Comparison of ENCODE assay signal across 7 mouse cellular contexts in the genomic region with DNA sequence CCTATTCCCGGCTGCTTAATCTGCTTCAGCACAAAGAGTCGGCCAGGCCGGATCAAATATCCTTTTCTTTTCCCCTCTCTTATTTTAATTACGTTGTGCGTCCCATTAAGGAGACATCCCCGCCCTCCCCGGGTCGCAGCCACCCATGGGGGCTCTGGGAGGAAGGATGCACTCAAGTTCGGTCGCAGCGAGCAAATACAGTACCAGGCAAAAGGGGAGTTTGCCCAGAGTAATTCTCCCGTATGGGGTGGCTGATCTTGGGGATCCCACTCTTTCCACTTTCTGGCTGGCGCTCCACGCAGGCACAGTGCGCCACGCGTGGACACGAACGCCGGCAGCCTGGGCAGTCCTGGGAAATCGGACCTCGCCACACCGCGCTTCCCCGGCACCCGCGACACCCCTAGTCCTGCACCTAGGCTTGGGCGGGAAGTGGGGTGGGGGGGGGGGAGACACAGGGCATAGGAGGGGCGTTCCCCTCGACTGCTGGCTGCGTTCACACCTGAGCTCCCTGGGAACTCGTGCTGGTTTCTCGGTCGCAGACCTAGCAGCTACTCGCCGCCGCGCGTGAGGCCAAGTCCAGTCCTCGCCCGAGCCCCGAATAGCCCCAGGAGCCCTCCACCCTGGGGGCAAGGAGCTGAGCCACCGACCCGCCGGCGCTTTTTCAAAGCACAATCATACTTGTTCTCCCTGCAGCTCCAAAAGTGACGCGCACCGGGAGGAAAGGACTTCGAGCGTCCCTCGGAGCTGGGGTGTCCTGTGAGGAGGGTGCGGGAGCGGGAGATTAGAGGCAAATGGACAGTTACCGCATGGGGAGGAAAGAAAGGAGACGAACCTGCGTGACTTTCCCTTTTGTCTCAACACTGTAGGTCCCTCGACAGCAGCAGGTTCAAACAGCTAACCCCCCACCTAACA.
DNase-seq lines count a peak whose midpoint lies in the region; ATAC-seq and TF ChIP-seq lines count a peak whose summit lies in the region.

No protein-coding gene starts in this region.

- in situ Hi-C loops in ES-E14 (cut with MboI; ENCODE audit: low sequenced_read_pairs in 2 of 2, unreplicated experiment in 2 of 2), result loop anchor here (5.0 kb wide), 1 partner anchor 146 kb away; a partner anchor contains a TSS

- peak overlapping the region; percentile 81 for H3K4me2 ChIP-seq in embryonic facial prominence, embryonic 14.5 days (ENCODE audit: low read depth, low read length)
- peak overlapping the region; percentile 81 for H3K4me2 ChIP-seq in hindbrain, embryonic 15.5 days
- H3K4me2 ChIP-seq in lung, embryonic 15.5 days, result peak overlapping the region; percentile 85

- WGBS in embryonic facial prominence, embryonic 14.5 days, result under 1% methylated on average over 43 of the region's 58 CpGs
- WGBS in hindbrain, embryonic 15.5 days, result under 1% methylated on average over 56 of the region's 58 CpGs
- WGBS in lung, embryonic 15.5 days, result under 1% methylated on average over 56 of the region's 58 CpGs

- 0 out of 4 replicates have a peak, but pooled peaks cover 0 to 1% of the 10 kb centered on the region in 2 experiments for H3K4me1 ChIP-seq in ES-E14 (ENCODE audit: control insufficient read depth in 2 of 2, insufficient read depth in 2 of 2, low read length in 2 of 2, poor library complexity in 1 of 2)
- H3K4me1 ChIP-seq in embryonic facial prominence, embryonic 14.5 days (ENCODE audit: control insufficient read depth, insufficient read depth, low read length), result peaks cover 16% of the 10 kb centered on the region; the same call in 1 of the 2 replicates
- H3K4me1 ChIP-seq in hindbrain, embryonic 15.5 days (replicated peaks), result peaks cover 51% of the 10 kb centered on the region
- H3K4me1 ChIP-seq in lung, embryonic 15.5 days, result peaks cover 29% of the 10 kb centered on the region

- H3K9ac ChIP-seq in ES-E14 (ENCODE audit: insufficient read depth, low read depth, low read length, poor library complexity, severe bottlenecking), result no peak overlapping the region
- H3K9ac ChIP-seq in embryonic facial prominence, embryonic 14.5 days (ENCODE audit: low read depth, low read length), result peak overlapping the region; percentile 69
- H3K9ac ChIP-seq in hindbrain, embryonic 15.5 days, result peak overlapping the region; percentile 72
- H3K9ac ChIP-seq in lung, embryonic 15.5 days, result peak overlapping the region; percentile 64

- H3K27me3 ChIP-seq in embryonic facial prominence, embryonic 14.5 days (replicated peaks; ENCODE audit: control insufficient read depth, insufficient read depth, low read length), result peaks cover 55% of the 10 kb centered on the region
- no peaks in the 10 kb centered on the region for H3K27me3 ChIP-seq in hindbrain, embryonic 15.5 days
- H3K27me3 ChIP-seq in lung, embryonic 15.5 days, result peaks cover 25% of the 10 kb centered on the region

- no peaks in the 10 kb centered on the region for H3K36me3 ChIP-seq in ES-E14 (ENCODE audit: control insufficient read depth, insufficient read depth, low read length, poor library complexity, severe bottlenecking)
- no peaks in the 10 kb centered on the region for H3K36me3 ChIP-seq in embryonic facial prominence, embryonic 14.5 days (ENCODE audit: control insufficient read depth, insufficient read depth, low read length)
- H3K36me3 ChIP-seq in hindbrain, embryonic 15.5 days, result no peaks in the 10 kb centered on the region
- no peaks in the 10 kb centered on the region for H3K36me3 ChIP-seq in lung, embryonic 15.5 days

- peak; percentile 70 for ATAC-seq in embryonic facial prominence, embryonic 14.5 days (ENCODE audit: low read depth)
- ATAC-seq in hindbrain, embryonic 15.5 days (ENCODE audit: low FRiP score, low read depth), result peak; percentile 50
- peak; percentile 29; the same call in 1 of the 2 replicates for ATAC-seq in lung, embryonic 15.5 days (ENCODE audit: borderline replicate concordance, extremely low read depth, low FRiP score, low TSS enrichment)

- DNase-seq in ES-E14 (ENCODE audit: low read depth, low spot score), result no peak
- DNase-seq in adrenal gland, postnatal 10 days, result peak; percentile 63
- DNase-seq in embryonic facial prominence, embryonic 14.5 days (ENCODE audit: low spot score), result peak; percentile 57
- DNase-seq in retina, postnatal 1 day, result peak; percentile 74
- DNase-seq in layer of hippocampus, adult 8-10 months (ENCODE audit: low spot score in 2 of 2), result no peak

- H3K9me3 ChIP-seq in ES-E14 (ENCODE audit: control insufficient read depth, insufficient read depth, low read depth, low read length), result no peaks in the 10 kb centered on the region
- no peaks in the 10 kb centered on the region for H3K9me3 ChIP-seq in embryonic facial prominence, embryonic 14.5 days (ENCODE audit: control insufficient read depth, low read length)
- no peaks in the 10 kb centered on the region for H3K9me3 ChIP-seq in hindbrain, embryonic 15.5 days
- H3K9me3 ChIP-seq in lung, embryonic 15.5 days, result no peaks in the 10 kb centered on the region

- no peak overlapping the region for H3K27ac ChIP-seq in ES-E14 (ENCODE audit: insufficient read depth, low read depth, low read length, poor library complexity, severe bottlenecking)
- H3K27ac ChIP-seq in embryonic facial prominence, embryonic 14.5 days (replicated peaks; ENCODE audit: low read depth, low read length), result peak overlapping the region; percentile 68
- peak overlapping the region; percentile 96 for H3K27ac ChIP-seq in hindbrain, embryonic 15.5 days (replicated peaks)
- H3K27ac ChIP-seq in lung, embryonic 15.5 days, result peak overlapping the region; percentile 82

- peak overlapping the region; percentile 33 to 45; a peak in 3 of 4 replicates for H3K4me3 ChIP-seq in ES-E14 (ENCODE audit: insufficient read depth in 1 of 2, low read depth in 1 of 2, low read length in 2 of 2, poor library complexity in 1 of 2, severe bottlenecking in 1 of 2)
- peak overlapping the region; percentile 40 for H3K4me3 ChIP-seq in embryonic facial prominence, embryonic 14.5 days (ENCODE audit: low read depth, low read length)
- peak overlapping the region; percentile 42 for H3K4me3 ChIP-seq in hindbrain, embryonic 15.5 days
- H3K4me3 ChIP-seq in lung, embryonic 15.5 days, result peak overlapping the region; percentile 44

TF ChIP-seq in ES-E14, 5 proteins besides CTCF, POLR2A, EP300 and RAD21:
- TF ChIP-seq HCFC1 (IDR thresholded peaks at IDR 0.05; ENCODE audit: borderline replicate concordance, insufficient read depth, low read length) (no peak), CHD2 (IDR thresholded peaks at IDR 0.05; ENCODE audit: low read depth, low read length) (no peak), MAFK (IDR thresholded peaks at IDR 0.05; ENCODE audit: insufficient read depth, low read depth, low read length) (no peak), ZNF384 (IDR thresholded peaks at IDR 0.05; ENCODE audit: low read depth, low read length) (no peak)

Comparison
In these comparisons a context has a peak if more than half of its experiments do, and no peak if none do; other contexts are left out.
1. DNase-seq: peak in adrenal gland, postnatal 10 days (single experiment), embryonic facial prominence, embryonic 14.5 days (single experiment) and retina, postnatal 1 day (single experiment); none in ES-E14 (single experiment) and layer of hippocampus, adult 8-10 months (0 of 2).
2. Peak in every context shown above with its lines, with median percentiles within 50 percentile points of each other: H3K4me3 ChIP-seq, ATAC-seq and H3K4me2 ChIP-seq.